Mouse (Mus musculus) hindbrain, embryonic 14.5 days (tissue): ENCODE results near the gene Gpbar1. TPM values are rescaled to one million over a fixed set of nuclear protein-coding genes. Genes with fewer than 3 reads are reported as not detected.
"Not testable (repeated sequence)": the region's sequence is repeated elsewhere in the genome, so short reads cannot be mapped to it uniquely, and the experiment has no call there.

ENCODE experiments used
- ATAC-seq: fragments of 200-750 bp; cut with Nextera tagmentation; 2 replicates; pipeline ENCODE4 v1.8.0; 2017; ENCODE audit warnings: moderate number of reproducible peaks, mild to moderate bottlenecking, moderate TSS enrichment, moderate library complexity; ENCODE audit not compliant: low FRiP score
- DNase-seq: peaks from one replicate; pipeline ENCODE4 v3.0.0-alpha.2; 2015; ENCODE audit warnings: low spot score
- H3K27ac ChIP-seq: fragments of 300-500 bp; sonication (generic); 2 replicates; pipeline ENCODE4 v1.5.1; 2014; ENCODE audit warnings: mild to moderate bottlenecking, moderate library complexity
- H3K27me3 ChIP-seq: fragments of 300-500 bp; sonication (generic); 2 replicates; pipeline ENCODE4 v1.6.1; 2014; ENCODE audit warnings: mild to moderate bottlenecking, low read length, mixed read lengths; ENCODE audit not compliant: control insufficient read depth, insufficient read depth
- H3K36me3 ChIP-seq: fragments of 300-500 bp; sonication (generic); replicated peaks from 2 replicates; pipeline ENCODE4 v1.6.1; 2014; ENCODE audit not compliant: control insufficient read depth, insufficient read depth
- H3K4me1 ChIP-seq: fragments of 300-500 bp; sonication (generic); replicated peaks from 2 replicates; pipeline ENCODE4 v1.6.1; 2014; ENCODE audit warnings: antibody characterized with exemption, low read length, mixed read lengths; ENCODE audit not compliant: control insufficient read depth, insufficient read depth
- H3K4me2 ChIP-seq: fragments of 300-500 bp; sonication (generic); replicated peaks from 2 replicates; pipeline ENCODE4 v1.6.1; 2014; ENCODE audit warnings: mild to moderate bottlenecking, moderate library complexity
- H3K4me3 ChIP-seq: fragments of 300-500 bp; sonication (generic); replicated peaks from 2 replicates; pipeline ENCODE4 v1.5.1; 2014; ENCODE audit warnings: mild to moderate bottlenecking, low read length
- H3K9ac ChIP-seq: fragments of 300-500 bp; sonication (generic); 2 replicates; pipeline ENCODE4 v1.6.1; 2014
- H3K9me3 ChIP-seq: fragments of 300-500 bp; sonication (generic); 2 replicates; pipeline ENCODE4 v1.6.1; 2016; ENCODE audit warnings: low read length; ENCODE audit not compliant: control insufficient read depth
- WGBS: fragments of 180-500 bp; shearing (Covaris S2); extraction: QIAGEN DNeasy Blood & Tissue Kit; methylation state at CpG from one replicate; pipeline ENCODE4 v1.1.7; 2014; 5-methylcytosine and 5-hydroxymethylcytosine counted together
- polyA plus RNA-seq: library from polyadenylated mRNA; unstranded; fragments of >200 nt; fragmentation: Nextera tagmentation; extraction: Ambion mirVana; gene quantifications from 2 replicates; pipeline ENCODE4 v1.2.1, GENCODE M21; 2014

Gpbar1 gene
- polyA plus RNA-seq, 1 experiment from 2014 or later, result 0.19 TPM

GRCm38 (mm10) chr1:74282896-74283625 lies 4.7 kb downstream of the Gpbar1 start:
- 91% methylated on average over 10 of the region's 10 CpGs for whole genome bisulfite sequencing
- no peak overlapping the region for H3K4me3 ChIP-seq
- H3K4me1 ChIP-seq, result peaks cover 12% of the 10 kb centered on the region; the same call in 1 of the 2 replicates
- no peak for ATAC-seq
- no peaks in the 10 kb centered on the region for H3K27me3 ChIP-seq
- H3K36me3 ChIP-seq, result peaks cover 36% of the 10 kb centered on the region
- peak overlapping the region; percentile 82 for H3K4me2 ChIP-seq
- H3K9me3 ChIP-seq, result no peaks in the 10 kb centered on the region
- no peak overlapping the region for H3K27ac ChIP-seq
- H3K9ac ChIP-seq, result no peak overlapping the region
- DNase-seq, result no peak

- H3K36me3 ChIP-seq, result peaks cover 39% of the 10 kb centered on the region
- H3K9ac ChIP-seq, result peak overlapping the region; percentile 87
- H3K4me3 ChIP-seq, result peak overlapping the region; percentile 89
- H3K4me2 ChIP-seq, result peak overlapping the region; percentile 82
- ATAC-seq (peak; percentile 35), DNase-seq (peak; percentile 24)
- H3K9me3 ChIP-seq, result no peaks in the 10 kb centered on the region
- WGBS, result 17% methylated on average over 15 of the region's 15 CpGs
- H3K4me1 ChIP-seq, result peaks cover 12% of the 10 kb centered on the region; the same call in 1 of the 2 replicates
- H3K27me3 ChIP-seq, result no peaks in the 10 kb centered on the region
- peak overlapping the region; percentile 82 for H3K27ac ChIP-seq
Observed at GRCm38 (mm10) chr1:74283686-74284463, 5.5 kb downstream of the Gpbar1 start.

- Histone ChIP-seq H3K27me3 (no peaks in the 10 kb centered on the region), H3K27ac (peak within 1 kb of the TSS; percentile 82), H3K9me3 (no peaks in the 10 kb centered on the region), H3K9ac (peak within 1 kb of the TSS; percentile 87), H3K4me3 (peak within 1 kb of the TSS; percentile 89), H3K4me2 (peak within 1 kb of the TSS; percentile 82), H3K4me1 (peaks cover 12% of the 10 kb centered on the region; the same call in 1 of the 2 replicates), H3K36me3 (peaks cover 43% of the 10 kb centered on the region)
- under 1% methylated on average over 56 of the region's 56 CpGs for WGBS
- ATAC-seq (peak; percentile 98), DNase-seq (peak; percentile 99)
Observed at GRCm38 (mm10) chr1:74284543-74285160, 6.3 kb downstream of the Gpbar1 start, which contains the start of the genes Aamp and Pnkd. Gene Aamp, minus strand, starts transcription at chr1:74284738. Gene Pnkd, plus strand, starts transcription at chr1:74284930.

GRCm38 (mm10) chr1:74285212-74286010 lies 7.1 kb downstream of the Gpbar1 start:
- no peak; the same call in 1 of the 2 replicates for ATAC-seq

GRCm38 (mm10) chr1:74286869-74287607 lies 8.7 kb downstream of the Gpbar1 start:
- 58% methylated on average over 15 of the region's 17 CpGs for WGBS
- not testable (repeated sequence) for DNase-seq

More at GRCm38 (mm10) chr1:74285212-74286010, 7.1 kb downstream of the Gpbar1 start:
- Histone ChIP-seq H3K9me3 (no peaks in the 10 kb centered on the region), H3K4me1 (peaks cover 12% of the 10 kb centered on the region; the same call in 1 of the 2 replicates), H3K36me3 (peaks cover 35% of the 10 kb centered on the region), H3K9ac (peak overlapping the region; percentile 67), H3K27ac (0 out of 2 replicates have a peak overlapping the region, but pooled peaks have one; percentile 9), H3K4me2 (peak overlapping the region; percentile 75), H3K4me3 (peak overlapping the region; percentile 89), H3K27me3 (no peaks in the 10 kb centered on the region)
- peak; percentile 25 for DNase-seq
- 6% methylated on average over 23 of the region's 23 CpGs for WGBS

GRCm38 (mm10) chr1:74288327-74288726 lies 10.0 kb downstream of the Gpbar1 start:
- no peak overlapping the region for H3K4me2 ChIP-seq
- 82% methylated on average over 4 of the region's 4 CpGs for WGBS
- DNase-seq (no peak), ATAC-seq (no peak)
- H3K9ac ChIP-seq, result no peak overlapping the region
- no peak overlapping the region for H3K4me3 ChIP-seq
- no peak overlapping the region for H3K27ac ChIP-seq
- H3K36me3 ChIP-seq, result peaks cover 30% of the 10 kb centered on the region
- no peaks in the 10 kb centered on the region for H3K27me3 ChIP-seq
- H3K4me1 ChIP-seq, result peaks cover 6% of the 10 kb centered on the region; the same call in 1 of the 2 replicates
- no peaks in the 10 kb centered on the region for H3K9me3 ChIP-seq

More at GRCm38 (mm10) chr1:74286869-74287607, 8.7 kb downstream of the Gpbar1 start:
- not testable (repeated sequence) for H3K4me2 ChIP-seq, H3K4me3 ChIP-seq, H3K27me3 ChIP-seq, H3K9me3 ChIP-seq, ATAC-seq, H3K9ac ChIP-seq, H3K27ac ChIP-seq
- Histone ChIP-seq H3K36me3 (peaks cover 32% of the 10 kb centered on the region), H3K4me1 (peaks cover 12% of the 10 kb centered on the region; the same call in 1 of the 2 replicates)

- no peak for ATAC-seq
- no peak for DNase-seq
- no peak overlapping the region for H3K27ac ChIP-seq
- no peaks in the 10 kb centered on the region for H3K27me3 ChIP-seq
- WGBS, result 90% methylated on average over 9 of the region's 9 CpGs
- no peaks in the 10 kb centered on the region; the same call in 1 of the 2 replicates for H3K4me1 ChIP-seq
- H3K9me3 ChIP-seq, result no peaks in the 10 kb centered on the region
- H3K4me3 ChIP-seq, result no peak overlapping the region
- no peak overlapping the region for H3K4me2 ChIP-seq
- H3K36me3 ChIP-seq, result peaks cover 33% of the 10 kb centered on the region
- H3K9ac ChIP-seq, result no peak overlapping the region
Observed at GRCm38 (mm10) chr1:74289248-74289647, 10.9 kb downstream of the Gpbar1 start.

- peaks cover 33% of the 10 kb centered on the region for H3K36me3 ChIP-seq
- H3K27ac ChIP-seq, result no peak overlapping the region
- no peak overlapping the region for H3K4me2 ChIP-seq
- H3K27me3 ChIP-seq, result no peaks in the 10 kb centered on the region
- H3K4me1 ChIP-seq, result no peaks in the 10 kb centered on the region; the same call in 1 of the 2 replicates
- ATAC-seq, result no peak
- H3K9me3 ChIP-seq, result no peaks in the 10 kb centered on the region
- H3K9ac ChIP-seq, result no peak overlapping the region
- no peak overlapping the region for H3K4me3 ChIP-seq
- 84% methylated on average over 2 of the region's 2 CpGs for WGBS
- no peak for DNase-seq
Observed at GRCm38 (mm10) chr1:74289740-74290139, 11.4 kb downstream of the Gpbar1 start.
